Mouse (Mus musculus) embryonic facial prominence, embryonic 11.5 days (tissue): Measurements from ENCODE around the gene Bach2. TPM values are rescaled to one million over a fixed set of nuclear protein-coding genes. Genes with fewer than 3 reads are reported as not detected.

ENCODE experiments used
- ATAC-seq: fragments of 200-750 bp; cut with Nextera tagmentation; replicated peaks from 2 replicates; pipeline ENCODE4 v1.8.0; 2017; ENCODE audit warnings: low read depth; ENCODE audit not compliant: insufficient number of reproducible peaks, low FRiP score, low TSS enrichment
- DNase-seq: peaks from one replicate; pipeline ENCODE4 v3.0.0-alpha.2; 2015; ENCODE audit warnings: low spot score
- H3K27ac ChIP-seq: fragments of 300-500 bp; sonication (generic); replicated peaks from 2 replicates; pipeline ENCODE4 v1.5.1; 2014; ENCODE audit warnings: mild to moderate bottlenecking, low read depth, low read length, control low read depth
- H3K27me3 ChIP-seq: fragments of 300-500 bp; sonication (generic); 2 replicates; pipeline ENCODE4 v1.6.1; 2014; ENCODE audit warnings: mild to moderate bottlenecking, low read length, moderate library complexity, mixed read lengths; ENCODE audit not compliant: control insufficient read depth, insufficient read depth
- H3K36me3 ChIP-seq: fragments of 300-500 bp; sonication (generic); replicated peaks from 2 replicates; pipeline ENCODE4 v1.6.1; 2014; ENCODE audit warnings: low read depth, mild to moderate bottlenecking, low read length, moderate library complexity, mixed read lengths; ENCODE audit not compliant: control insufficient read depth, insufficient read depth
- H3K4me1 ChIP-seq: fragments of 300-500 bp; sonication (generic); 2 replicates; pipeline ENCODE4 v1.6.1; 2014; ENCODE audit warnings: low read length, mixed read lengths; ENCODE audit not compliant: control insufficient read depth, insufficient read depth
- H3K4me2 ChIP-seq: fragments of 300-500 bp; sonication (generic); 2 replicates; pipeline ENCODE4 v1.6.1; 2014; ENCODE audit warnings: low read depth, mild to moderate bottlenecking, control low read depth, low read length, moderate library complexity
- H3K4me3 ChIP-seq: fragments of 300-500 bp; sonication (generic); 2 replicates; pipeline ENCODE4 v1.5.1; 2014; ENCODE audit warnings: low read depth, low read length, control low read depth
- H3K9ac ChIP-seq: fragments of 300-500 bp; sonication (generic); replicated peaks from 2 replicates; pipeline ENCODE4 v1.6.1; 2014; ENCODE audit warnings: mild to moderate bottlenecking, control low read depth, low read length
- H3K9me3 ChIP-seq: fragments of 300-500 bp; sonication (generic); replicated peaks from 2 replicates; pipeline ENCODE4 v1.6.1; 2016; ENCODE audit warnings: mild to moderate bottlenecking, low read length, inconsistent platforms, mixed read lengths; ENCODE audit not compliant: control insufficient read depth
- WGBS: fragments of 180-500 bp; shearing (Covaris S2); extraction: QIAGEN DNeasy Blood & Tissue Kit; methylation state at CpG from one replicate; pipeline ENCODE4 v1.1.7; 2014; 5-methylcytosine and 5-hydroxymethylcytosine counted together
- polyA plus RNA-seq: library from polyadenylated mRNA; unstranded; fragments of >200 nt; fragmentation: Nextera tagmentation; extraction: Ambion mirVana; gene quantifications from 2 replicates; pipeline ENCODE4 v1.2.1, GENCODE M21; 2014

Gene Bach2
- polyA plus RNA-seq, 1 experiment from 2014 or later = 11.5 TPM

GRCm38 (mm10) chr4:32351661-32352246, 113.2 kb downstream of the Bach2 start:
- DNase-seq (no peak), ATAC-seq (0 out of 2 replicates have a peak, but pooled peaks have one; percentile 41)
- peaks cover 6% of the 10 kb centered on the region for H3K4me1 ChIP-seq
- no peaks in the 10 kb centered on the region for H3K27me3 ChIP-seq
- no peak overlapping the region for H3K4me2 ChIP-seq
- no peaks in the 10 kb centered on the region for H3K36me3 ChIP-seq
- H3K27ac ChIP-seq = 0 out of 2 replicates have a peak overlapping the region, but pooled peaks have one; percentile 1
- H3K9ac ChIP-seq = no peak overlapping the region
- H3K9me3 ChIP-seq = no peaks in the 10 kb centered on the region
- 61% methylated on average over 18 of the region's 18 CpGs for WGBS
- no peak overlapping the region for H3K4me3 ChIP-seq

GRCm38 (mm10) chr4:32352442-32352841, 113.8 kb downstream of the Bach2 start:
- H3K4me1 ChIP-seq = peaks cover 6% of the 10 kb centered on the region
- no peak overlapping the region for H3K4me3 ChIP-seq
- no peak overlapping the region for H3K4me2 ChIP-seq
- no peaks in the 10 kb centered on the region for H3K36me3 ChIP-seq
- no peaks in the 10 kb centered on the region for H3K9me3 ChIP-seq
- H3K27me3 ChIP-seq = no peaks in the 10 kb centered on the region
- WGBS = 60% methylated on average over 8 of the region's 8 CpGs
- H3K27ac ChIP-seq = no peak overlapping the region
- ATAC-seq (no peak), DNase-seq (no peak)
- H3K9ac ChIP-seq = no peak overlapping the region

GRCm38 (mm10) chr4:32352842-32353241, 114.2 kb downstream of the Bach2 start:
- Histone ChIP-seq H3K9ac (no peak overlapping the region), H3K27ac (no peak overlapping the region), H3K4me1 (peaks cover 6% of the 10 kb centered on the region), H3K4me2 (no peak overlapping the region), H3K27me3 (no peaks in the 10 kb centered on the region), H3K36me3 (no peaks in the 10 kb centered on the region), H3K4me3 (no peak overlapping the region), H3K9me3 (no peaks in the 10 kb centered on the region)
- ATAC-seq (no peak), DNase-seq (peak; percentile 47)
- WGBS = 19% methylated on average over 4 of the region's 4 CpGs

GRCm38 (mm10) chr4:32355935-32356617, 117.5 kb downstream of the Bach2 start:
- ATAC-seq (no peak), DNase-seq (no peak)
- H3K4me2 ChIP-seq = no peak overlapping the region
- no peak overlapping the region; the same call in 1 of the 2 replicates for H3K9ac ChIP-seq
- H3K9me3 ChIP-seq = no peaks in the 10 kb centered on the region
- no peak overlapping the region for H3K27ac ChIP-seq
- peaks cover 6% of the 10 kb centered on the region for H3K4me1 ChIP-seq
- H3K4me3 ChIP-seq = no peak overlapping the region
- H3K36me3 ChIP-seq = no peaks in the 10 kb centered on the region
- WGBS = 81% methylated on average over 12 of the region's 12 CpGs
- H3K27me3 ChIP-seq = no peaks in the 10 kb centered on the region

GRCm38 (mm10) chr4:32357996-32358600, 119.5 kb downstream of the Bach2 start:
- no peak overlapping the region for H3K4me3 ChIP-seq
- H3K27ac ChIP-seq = 0 out of 2 replicates have a peak overlapping the region, but pooled peaks have one; percentile 9
- ATAC-seq = no peak; the same call in 1 of the 2 replicates
- H3K36me3 ChIP-seq = no peaks in the 10 kb centered on the region
- peak; percentile 51 for DNase-seq
- no peak overlapping the region for H3K4me2 ChIP-seq
- H3K27me3 ChIP-seq = no peaks in the 10 kb centered on the region
- peaks cover 3% of the 10 kb centered on the region for H3K4me1 ChIP-seq
- no peaks in the 10 kb centered on the region for H3K9me3 ChIP-seq
- WGBS = 57% methylated on average over 12 of the region's 12 CpGs
- no peak overlapping the region for H3K9ac ChIP-seq

GRCm38 (mm10) chr4:32358602-32359464, 120.2 kb downstream of the Bach2 start:
- peak; percentile 67 for DNase-seq
- Histone ChIP-seq H3K36me3 (no peaks in the 10 kb centered on the region), H3K27me3 (no peaks in the 10 kb centered on the region), H3K9me3 (no peaks in the 10 kb centered on the region), H3K4me2 (no peak overlapping the region), H3K4me1 (peaks cover 10% of the 10 kb centered on the region), H3K27ac (peak overlapping the region; percentile 9; the same call in 1 of the 2 replicates), H3K4me3 (no peak overlapping the region), H3K9ac (no peak overlapping the region)
- WGBS = 36% methylated on average over 12 of the region's 12 CpGs
- peak; percentile 74 for ATAC-seq

GRCm38 (mm10) chr4:32359634-32360033, 121.0 kb downstream of the Bach2 start:
- Histone ChIP-seq H3K4me3 (no peak overlapping the region), H3K9me3 (no peaks in the 10 kb centered on the region), H3K4me2 (no peak overlapping the region), H3K27me3 (no peaks in the 10 kb centered on the region), H3K27ac (0 out of 2 replicates have a peak overlapping the region, but pooled peaks have one; percentile 10), H3K36me3 (no peaks in the 10 kb centered on the region), H3K9ac (no peak overlapping the region), H3K4me1 (peaks cover 13% of the 10 kb centered on the region)
- no peak for ATAC-seq
- 24% methylated on average over 3 of the region's 3 CpGs for WGBS
- no peak for DNase-seq
